In genomic region chr4:151108028-151108771, GRCm38 (mm10) we compare ENCODE assay signal across 8 mouse cellular contexts. TPM values are rescaled to one million over a fixed set of nuclear protein-coding genes. Genes with fewer than 3 reads are reported as not detected.
DNase-seq lines count a peak whose midpoint lies in the region; ATAC-seq and TF ChIP-seq lines count a peak whose summit lies in the region.

No protein-coding gene starts in this region.

- H3K4me1 ChIP-seq in hindbrain, embryonic 12.5 days: peaks cover 31% of the 10 kb centered on the region
- H3K4me1 ChIP-seq in lung, postnatal 0 days (ENCODE audit: insufficient read depth, low read depth, low read length): no peaks in the 10 kb centered on the region

- peak; percentile 98 for ATAC-seq in hindbrain, embryonic 12.5 days (ENCODE audit: low FRiP score)
- peak; percentile 99 for ATAC-seq in lung, postnatal 0 days

- 1% methylated on average over 91 of the region's 101 CpGs for WGBS in hindbrain, embryonic 12.5 days
- WGBS in lung, postnatal 0 days: under 1% methylated on average over 63 of the region's 101 CpGs

- TF ChIP-seq EP300 in lung, postnatal 0 days (IDR thresholded peaks at IDR 0.05): no peak

- H3K9me3 ChIP-seq in hindbrain, embryonic 12.5 days (replicated peaks): no peaks in the 10 kb centered on the region
- no peaks in the 10 kb centered on the region for H3K9me3 ChIP-seq in lung, postnatal 0 days (ENCODE audit: low read length)

- peaks cover 8% of the 10 kb centered on the region; the same call in 1 of the 2 replicates for H3K27me3 ChIP-seq in hindbrain, embryonic 12.5 days
- H3K27me3 ChIP-seq in lung, postnatal 0 days (replicated peaks; ENCODE audit: insufficient read depth, low read length): peaks cover 29% of the 10 kb centered on the region

- peak overlapping the region; percentile 91 for H3K9ac ChIP-seq in hindbrain, embryonic 12.5 days
- 0 out of 2 replicates have a peak overlapping the region, but pooled peaks have one; percentile 23 for H3K9ac ChIP-seq in lung, postnatal 0 days (replicated peaks; ENCODE audit: low read depth)

- H3K4me2 ChIP-seq in hindbrain, embryonic 12.5 days (replicated peaks): peak overlapping the region; percentile 90
- peak overlapping the region; percentile 81 for H3K4me2 ChIP-seq in lung, postnatal 0 days (replicated peaks; ENCODE audit: low read depth, low read length)

- TF ChIP-seq CTCF in lung, postnatal 0 days (IDR thresholded peaks at IDR 0.05): no peak

- peak overlapping the region; percentile 90 for H3K4me3 ChIP-seq in hindbrain, embryonic 12.5 days
- peak overlapping the region; percentile 45 for H3K4me3 ChIP-seq in lung, postnatal 0 days (ENCODE audit: low read depth, low read length)

- DNase-seq in R1 (ENCODE audit: low read depth, low spot score): peak; percentile 89
- DNase-seq in cerebellum, postnatal 10 days: peak; percentile 97 to 98
- DNase-seq in frontal cortex, postnatal 25 days (ENCODE audit: low spot score in 2 of 2): peak; percentile 54 to 80
- peak; percentile 77 to 86 for DNase-seq in layer of hippocampus, postnatal 25 days (ENCODE audit: extremely low spot score in 1 of 2, low spot score in 1 of 2)
- peak; percentile 95 for DNase-seq in lung, postnatal 0 days (ENCODE audit: low spot score)
- DNase-seq in ovary, postnatal 36 days (ENCODE audit: low spot score): peak; percentile 91
- DNase-seq in thymus, postnatal 0 days (ENCODE audit: low spot score): peak; percentile 77

- H3K36me3 ChIP-seq in hindbrain, embryonic 12.5 days: no peaks in the 10 kb centered on the region
- H3K36me3 ChIP-seq in lung, postnatal 0 days (ENCODE audit: insufficient read depth, low read length): no peaks in the 10 kb centered on the region

- peak overlapping the region; percentile 97 for H3K27ac ChIP-seq in hindbrain, embryonic 12.5 days
- H3K27ac ChIP-seq in lung, postnatal 0 days (ENCODE audit: low read length): no peak overlapping the region

RNA-seq across cellular contexts. Expression of gene Gm13090, which starts 18.8 kb away (rescaled TPM):
- polyA plus RNA-seq in hindbrain, embryonic 12.5 days (2016; fragmentation: Nextera tagmentation; extraction: Ambion mirVana): not detected in 2 replicates
- total RNA-seq in layer of hippocampus, postnatal 25 days (2021): not detected
- not detected in 2 replicates for polyA plus RNA-seq in lung, postnatal 0 days (2015; fragmentation: Nextera tagmentation; extraction: Ambion mirVana)
- not detected in 2 replicates for polyA plus RNA-seq in thymus, postnatal 0 days (2015; fragmentation: Nextera tagmentation; extraction: Ambion mirVana)

RNA-seq across cellular contexts. Expression of gene Vamp3, which starts 50.4 kb away (rescaled TPM):
- 85.7 and 86.3 TPM in 2 replicates for polyA plus RNA-seq in hindbrain, embryonic 12.5 days (2016; fragmentation: Nextera tagmentation; extraction: Ambion mirVana)
- 10 to 100 TPM; 35.0 to 35.1 TPM for total RNA-seq in layer of hippocampus, postnatal 25 days (2021)
- 122 and 141 TPM in 2 replicates for polyA plus RNA-seq in lung, postnatal 0 days (2015; fragmentation: Nextera tagmentation; extraction: Ambion mirVana)
- polyA plus RNA-seq in thymus, postnatal 0 days (2015; fragmentation: Nextera tagmentation; extraction: Ambion mirVana): 65.1 and 73.3 TPM in 2 replicates
